Mouse (Mus musculus) liver, embryonic 14.5 days (tissue): ENCODE measurements at regions not wholly inside any gene's neighbourhood (a gene's known extent, or its start where the extent isn't known, plus 50 kb on each side); places are given as distances from the start of the nearest gene placed in this dataset.

ENCODE experiments used
- ATAC-seq: fragments of 200-750 bp; cut with Nextera tagmentation; 2 replicates; pipeline ENCODE4 v1.8.0; 2017; ENCODE audit warnings: moderate number of reproducible peaks, mild to moderate bottlenecking, moderate library complexity; ENCODE audit not compliant: insufficient read depth
- DNase-seq, 3 experiments: peaks; one replicate each; pipeline ENCODE4 v3.0.0-alpha.2; 2012 to 2013; ENCODE audit warnings: low read depth in 3 of 3, low spot score in 3 of 3
- H3K27ac ChIP-seq: fragments of 300-500 bp; sonication (generic); 2 replicates; pipeline ENCODE4 v1.5.1; 2014; ENCODE audit warnings: moderate library complexity, mild to moderate bottlenecking, control low read depth, inconsistent platforms
- H3K27me3 ChIP-seq: fragments of 300-500 bp; sonication (generic); 2 replicates; pipeline ENCODE4 v1.6.1; 2014; ENCODE audit warnings: mild to moderate bottlenecking, low read length, moderate library complexity; ENCODE audit not compliant: control insufficient read depth, insufficient read depth
- H3K36me3 ChIP-seq: fragments of 300-500 bp; sonication (generic); replicated peaks from 2 replicates; pipeline ENCODE4 v1.6.1; 2014; ENCODE audit warnings: low read depth; ENCODE audit not compliant: control insufficient read depth, insufficient read depth
- H3K4me1 ChIP-seq, 2 experiments: fragments of 200-500 bp in 1 of 2; fragments of 300-500 bp in 1 of 2; sonication (generic) in 1 of 2; replicated peaks; 2 replicates each; pipeline ENCODE4 v1.6.1; 2012 to 2014; ENCODE audit warnings: antibody characterized with exemption in 1 of 2, inconsistent platforms in 1 of 2, low read length in 1 of 2; ENCODE audit not compliant: control insufficient read depth in 2 of 2, insufficient read depth in 2 of 2
- H3K4me2 ChIP-seq: fragments of 300-500 bp; sonication (generic); 2 replicates; pipeline ENCODE4 v1.6.1; 2014; ENCODE audit warnings: low read depth, mild to moderate bottlenecking, control low read depth, moderate library complexity
- H3K4me3 ChIP-seq, 2 experiments: fragments of 200-500 bp in 1 of 2; fragments of 300-500 bp in 1 of 2; sonication (generic) in 1 of 2; 2 replicates each; pipeline ENCODE4 v1.5.1; 2012 to 2014; ENCODE audit warnings: low read depth in 2 of 2, low read length in 2 of 2, mild to moderate bottlenecking in 2 of 2, control low read depth in 1 of 2, inconsistent platforms in 1 of 2, moderate library complexity in 1 of 2; ENCODE audit not compliant: insufficient read depth in 1 of 2
- H3K9ac ChIP-seq: fragments of 300-500 bp; sonication (generic); replicated peaks from 2 replicates; pipeline ENCODE4 v1.6.1; 2014; ENCODE audit warnings: mild to moderate bottlenecking, control low read depth, moderate library complexity
- H3K9me3 ChIP-seq: fragments of 300-500 bp; sonication (generic); 2 replicates; pipeline ENCODE4 v1.6.1; 2016; ENCODE audit warnings: low read length, mixed read lengths; ENCODE audit not compliant: control insufficient read depth
- CTCF ChIP-seq: IDR thresholded peaks from 2 replicates; pipeline ENCODE4 v1.5.1; 2016; ENCODE audit warnings: antibody characterized with exemption, low read depth, control low read depth
- EP300 ChIP-seq: IDR thresholded peaks from 2 replicates; pipeline ENCODE4 v1.6.1; 2016; ENCODE audit warnings: antibody characterized with exemption, low read depth
- WGBS: fragments of 180-500 bp; shearing (Covaris S2); extraction: QIAGEN DNeasy Blood & Tissue Kit; methylation state at CpG from one replicate; pipeline ENCODE4 v1.1.7; 2014; ENCODE audit not compliant: insufficient replicate concordance; 5-methylcytosine and 5-hydroxymethylcytosine counted together

DNA sequence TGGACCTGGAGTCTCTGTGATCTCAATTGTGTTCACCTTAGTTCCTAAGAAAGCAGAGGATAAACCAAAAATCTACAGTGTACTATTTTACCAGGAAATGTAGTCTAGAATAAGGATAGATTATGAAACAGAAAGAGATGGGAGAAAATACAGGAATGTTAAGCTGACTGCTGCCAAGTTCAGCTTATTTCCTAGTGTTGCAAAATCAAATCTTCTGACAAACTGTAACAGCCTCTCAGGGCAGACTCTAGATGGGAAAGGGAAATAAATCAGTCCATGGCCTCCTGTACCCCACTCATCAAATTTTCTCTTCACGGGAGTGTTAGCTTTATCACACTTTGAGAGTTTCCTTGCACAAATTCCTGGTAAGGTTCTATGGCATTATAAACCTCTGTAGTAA lies 166.1 kb downstream of the Fzd1 start:
- WGBS: 50% methylated on average over 1 of the region's 1 CpGs

GRCm38 (mm10) chr5:4582702-4583475 lies 174.9 kb downstream of the Fzd1 start:
- Histone ChIP-seq H3K4me1 (no peaks in the 10 kb centered on the region), H3K27me3 (no peaks in the 10 kb centered on the region), H3K9ac (no peak overlapping the region), H3K9me3 (no peaks in the 10 kb centered on the region), H3K36me3 (no peaks in the 10 kb centered on the region), H3K4me3 (no peak overlapping the region), H3K4me2 (no peak overlapping the region), H3K27ac (no peak overlapping the region)
- ATAC-seq (no peak), DNase-seq (no peak)
- 42% methylated on average over 1 of the region's 1 CpGs for whole genome bisulfite sequencing
- no peak for TF ChIP-seq CTCF
- no peak for TF ChIP-seq EP300

More for the DNA sequence above, 166.1 kb downstream of the Fzd1 start:
- no peaks in the 10 kb centered on the region for H3K36me3 ChIP-seq
- no peak for DNase-seq
- H3K9ac ChIP-seq: no peak overlapping the region
- no peak overlapping the region for H3K27ac ChIP-seq
- no peaks in the 10 kb centered on the region for H3K4me1 ChIP-seq
- no peak overlapping the region for H3K4me3 ChIP-seq
- TF ChIP-seq CTCF (no peak), EP300 (no peak)
- H3K9me3 ChIP-seq: no peaks in the 10 kb centered on the region
- H3K27me3 ChIP-seq: no peaks in the 10 kb centered on the region
- no peak for ATAC-seq
- no peak overlapping the region for H3K4me2 ChIP-seq

GRCm38 (mm10) chr5:4580185-4580839 lies 177.5 kb downstream of the Fzd1 start:
- Histone ChIP-seq H3K4me3 (no peak overlapping the region), H3K4me2 (no peak overlapping the region), H3K27me3 (no peaks in the 10 kb centered on the region), H3K9me3 (no peaks in the 10 kb centered on the region), H3K9ac (no peak overlapping the region), H3K36me3 (no peaks in the 10 kb centered on the region), H3K4me1 (no peaks in the 10 kb centered on the region), H3K27ac (no peak overlapping the region)
- ATAC-seq (no peak), DNase-seq (no peak)
- TF ChIP-seq EP300: no peak
- no peak for TF ChIP-seq CTCF
- WGBS: 54% methylated on average over 8 of the region's 8 CpGs

DNA sequence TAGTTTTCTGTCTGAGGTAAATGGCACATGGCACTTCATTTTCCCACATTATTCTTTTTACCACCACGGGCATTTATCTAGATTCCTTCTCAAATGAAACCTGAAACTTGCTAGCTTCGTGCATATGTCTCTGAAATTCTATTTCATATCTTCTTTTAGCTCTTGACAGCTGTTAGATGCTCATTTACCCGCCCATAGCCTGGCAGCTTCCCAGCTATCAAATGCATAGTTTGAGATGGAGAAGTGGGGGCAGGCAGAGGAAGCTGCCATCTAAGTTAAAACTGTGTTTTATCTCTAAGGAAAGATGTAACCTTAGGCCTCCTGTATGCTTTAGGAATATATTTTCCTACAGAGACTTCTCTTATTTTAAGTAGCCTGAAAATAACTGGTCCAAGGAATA lies 179.0 kb downstream of the Fzd1 start:
- no peaks in the 10 kb centered on the region for H3K36me3 ChIP-seq
- no peak overlapping the region for H3K27ac ChIP-seq
- no peak overlapping the region for H3K4me3 ChIP-seq
- H3K27me3 ChIP-seq: no peaks in the 10 kb centered on the region
- no peak overlapping the region for H3K9ac ChIP-seq
- H3K9me3 ChIP-seq: no peaks in the 10 kb centered on the region
- WGBS: 37% methylated on average over 3 of the region's 3 CpGs
- no peak for ATAC-seq
- H3K4me2 ChIP-seq: no peak overlapping the region
- no peaks in the 10 kb centered on the region for H3K4me1 ChIP-seq
- DNase-seq: no peak
- TF ChIP-seq CTCF (no peak), EP300 (no peak)

GRCm38 (mm10) chr5:4577179-4577578 lies 180.7 kb downstream of the Fzd1 start:
- WGBS: 65% methylated on average over 6 of the region's 6 CpGs
- DNase-seq: no peak
- no peaks in the 10 kb centered on the region for H3K9me3 ChIP-seq
- TF ChIP-seq EP300 (no peak), CTCF (no peak)
- no peaks in the 10 kb centered on the region for H3K4me1 ChIP-seq
- H3K4me3 ChIP-seq: no peak overlapping the region
- no peak overlapping the region for H3K9ac ChIP-seq
- H3K36me3 ChIP-seq: no peaks in the 10 kb centered on the region
- H3K27ac ChIP-seq: no peak overlapping the region
- H3K4me2 ChIP-seq: no peak overlapping the region
- ATAC-seq: no peak
- no peaks in the 10 kb centered on the region for H3K27me3 ChIP-seq
